Mouse (Mus musculus): ENCODE results near the gene Zc3hav1. TPM values are rescaled to one million over a fixed set of nuclear protein-coding genes. Genes with fewer than 3 reads are reported as not detected.
A peak's percentile ranks its signal among the peaks of the same experiment; 100 is the strongest.
"Not testable (repeated sequence)": the region's sequence is repeated elsewhere in the genome, so short reads cannot be mapped to it uniquely, and the experiment has no call there.

The Zc3hav1 gene
- total RNA-seq (2021): 45.0 and 49.5 TPM in 2 replicates
- long read RNA-seq, experiment 1, full-length matches to known transcripts: 4 of 10 reads
- long read RNA-seq, experiment 1, partial matches to known transcripts: 2 of 10 reads
- long read RNA-seq, experiment 1, other reads (novel, unspliced or antisense): 4 of 10 reads
- long read RNA-seq, experiment 2, full-length matches to known transcripts: 6 of 27 reads
- long read RNA-seq, experiment 2, partial matches to known transcripts: 1 of 27 reads
- long read RNA-seq, experiment 2, other reads (novel, unspliced or antisense): 20 of 27 reads

- peak; percentile 93 for DNase-seq
Measured at GRCm38 (mm10) chr6:38353811-38354722, at the start of gene Zc3hav1. TSS of gene Zc3hav1 (minus strand) at chr6:38354603.

DNA sequence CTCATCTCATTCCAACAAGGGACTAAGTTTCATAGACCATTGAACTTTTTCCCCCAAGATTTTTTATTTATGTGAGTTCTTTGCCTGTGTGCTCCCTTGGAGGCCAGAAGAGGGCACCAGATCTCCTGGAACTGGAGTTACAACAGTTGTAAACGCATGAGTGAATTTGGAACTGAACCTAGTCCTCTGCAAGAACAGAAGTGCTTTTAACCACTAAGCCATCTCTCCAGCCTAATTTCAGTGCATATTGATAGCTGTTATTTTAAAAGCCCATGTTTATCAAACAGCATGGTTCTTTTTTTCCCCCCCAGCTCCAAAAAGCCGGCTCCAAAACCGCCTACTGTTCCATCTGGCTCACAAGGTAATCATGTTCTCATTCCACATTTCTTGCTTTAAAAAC is 35.3 kb upstream of the Zc3hav1 start:
- DNase-seq: peak; percentile 33

DNA sequence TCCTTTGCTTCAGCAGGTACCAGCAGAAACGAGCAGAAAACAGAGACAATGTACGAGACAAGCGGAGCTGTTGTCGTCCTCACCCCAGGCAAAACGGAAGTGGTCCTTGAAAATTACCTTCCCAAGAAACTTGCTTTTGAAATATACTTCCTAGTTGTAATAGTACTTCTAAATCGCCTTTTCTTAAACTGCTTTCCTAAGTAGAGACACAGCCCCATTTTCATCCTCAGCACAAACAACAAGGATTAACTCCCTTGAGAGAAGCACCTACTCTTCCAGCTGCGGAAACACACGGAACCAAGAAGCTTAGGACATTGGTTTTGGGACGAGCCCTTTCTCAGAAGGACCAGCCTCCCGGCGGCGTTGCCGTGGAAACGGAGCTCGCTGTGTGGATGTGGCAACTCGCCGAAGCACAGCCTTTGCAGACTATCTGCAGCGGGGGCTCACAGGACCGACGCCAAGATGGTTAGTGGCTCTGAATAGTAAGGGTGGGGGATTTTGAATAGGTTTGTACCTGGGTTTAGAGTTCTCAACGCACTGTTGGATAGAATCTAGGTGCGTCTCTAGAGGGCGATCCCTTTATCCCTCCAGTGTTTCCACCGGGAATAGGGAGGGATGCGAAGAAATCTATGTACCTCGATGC is 26.8 kb upstream of the Zc3hav1 start, which contains the start of gene Ttc26:
Gene Ttc26 (plus strand): TSS at position 341 of the 643 bp plus-strand sequence.
- DNase-seq: peak; percentile 92

DNA sequence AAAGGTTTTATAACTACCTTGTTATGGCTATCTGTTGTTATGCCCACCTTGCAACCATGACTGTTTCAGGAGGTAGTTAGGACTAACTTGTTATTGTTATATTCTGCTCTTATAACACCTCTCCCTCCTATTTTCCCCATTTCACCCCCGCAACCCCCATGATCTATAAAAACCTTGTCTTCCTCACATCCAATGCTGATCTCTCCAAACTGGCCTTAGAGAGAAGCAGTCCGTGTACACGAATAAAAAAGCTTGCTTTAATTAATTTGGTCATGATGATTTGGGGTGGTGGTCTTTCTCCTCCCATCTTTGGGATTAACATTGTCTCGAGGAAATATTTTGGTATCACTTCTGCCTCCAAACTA is 26.3 kb upstream of the Zc3hav1 start:
- peak; percentile 5 for DNase-seq

DNA sequence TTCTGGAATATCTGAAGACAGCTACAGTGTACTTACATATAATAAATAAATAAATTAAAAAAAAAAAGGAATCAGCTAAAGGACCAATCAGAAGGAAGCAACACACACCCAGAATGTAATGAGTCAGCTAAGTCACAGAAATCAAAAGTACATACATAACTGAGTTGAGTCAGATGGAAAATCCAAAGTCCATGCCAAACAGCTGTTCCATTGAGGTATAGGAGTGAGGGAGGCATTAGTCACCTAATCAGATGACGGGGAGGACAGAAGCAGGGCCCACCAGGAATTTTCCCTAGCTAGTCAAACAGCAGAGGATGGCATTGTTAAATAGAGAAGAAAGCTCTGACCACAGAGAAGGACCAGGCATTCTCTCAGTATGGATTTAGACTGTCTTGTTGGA is 19.9 kb upstream of the Zc3hav1 start:
- no peak for DNase-seq

DNA sequence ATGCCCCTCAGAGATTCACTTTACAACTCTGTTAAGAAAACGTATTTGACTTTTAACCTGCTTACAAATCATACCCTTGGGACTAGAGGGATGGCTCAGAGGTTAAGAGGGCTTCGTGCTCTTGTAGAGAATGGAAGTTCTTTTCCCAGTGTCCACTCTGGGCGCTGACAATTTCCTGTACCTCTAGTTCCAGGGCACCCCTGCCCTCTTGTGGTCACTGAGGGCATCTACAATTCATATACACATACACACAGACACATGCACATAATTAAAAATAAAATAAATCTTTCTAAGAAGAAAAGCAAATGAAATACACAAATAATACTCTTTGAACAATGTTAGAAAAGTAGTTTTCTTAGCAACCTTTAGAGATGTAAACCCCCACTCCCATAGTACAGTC is 15.5 kb upstream of the Zc3hav1 start:
- DNase-seq: no peak

DNA sequence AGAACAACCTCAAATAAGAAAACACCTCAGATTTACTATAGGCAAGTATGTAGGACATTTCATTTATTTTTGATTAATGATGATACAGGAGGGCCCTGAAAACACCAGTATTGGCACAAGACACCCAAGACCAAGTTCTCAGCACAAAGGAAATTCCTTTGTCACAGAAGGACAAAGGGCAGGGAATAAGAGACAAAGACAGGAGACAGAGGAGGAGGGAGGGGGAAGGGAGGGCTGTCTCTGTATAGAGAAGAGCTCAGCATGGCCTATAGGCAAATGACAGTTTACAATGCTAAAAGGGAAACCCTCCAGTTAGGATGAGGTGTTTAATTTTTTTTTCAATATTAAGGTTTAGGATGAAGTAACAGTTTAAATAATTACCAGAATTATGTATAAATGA is 9.7 kb upstream of the Zc3hav1 start:
- DNase-seq: no peak

- no peak for DNase-seq
Measured at GRCm38 (mm10) chr6:38363370-38363769, 9.0 kb upstream of the Zc3hav1 start.

GRCm38 (mm10) chr6:38361937-38362336 is 7.5 kb upstream of the Zc3hav1 start:
- no peak for DNase-seq

DNA sequence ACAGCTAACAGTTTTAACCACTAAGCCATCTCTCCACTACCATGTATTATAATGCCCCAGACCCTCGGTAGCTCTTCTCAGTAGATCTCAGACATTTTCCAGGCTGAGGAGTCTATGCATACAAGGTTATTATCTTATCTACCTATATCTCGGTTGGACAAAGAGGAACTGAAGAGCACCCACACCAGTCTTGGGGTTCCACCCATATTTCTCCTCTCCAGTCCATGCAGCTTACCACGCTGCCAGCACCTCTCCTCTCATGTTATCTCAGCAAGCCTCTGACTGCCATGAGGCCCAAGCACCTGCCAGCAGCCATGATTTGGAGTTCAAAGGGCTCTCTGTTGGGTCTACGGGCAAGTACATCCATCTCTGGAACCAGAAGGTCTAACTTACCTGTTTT is 6.7 kb upstream of the Zc3hav1 start:
- DNase-seq: no peak

- no peak for DNase-seq
Measured at GRCm38 (mm10) chr6:38359736-38360499, 5.5 kb upstream of the Zc3hav1 start.

DNA sequence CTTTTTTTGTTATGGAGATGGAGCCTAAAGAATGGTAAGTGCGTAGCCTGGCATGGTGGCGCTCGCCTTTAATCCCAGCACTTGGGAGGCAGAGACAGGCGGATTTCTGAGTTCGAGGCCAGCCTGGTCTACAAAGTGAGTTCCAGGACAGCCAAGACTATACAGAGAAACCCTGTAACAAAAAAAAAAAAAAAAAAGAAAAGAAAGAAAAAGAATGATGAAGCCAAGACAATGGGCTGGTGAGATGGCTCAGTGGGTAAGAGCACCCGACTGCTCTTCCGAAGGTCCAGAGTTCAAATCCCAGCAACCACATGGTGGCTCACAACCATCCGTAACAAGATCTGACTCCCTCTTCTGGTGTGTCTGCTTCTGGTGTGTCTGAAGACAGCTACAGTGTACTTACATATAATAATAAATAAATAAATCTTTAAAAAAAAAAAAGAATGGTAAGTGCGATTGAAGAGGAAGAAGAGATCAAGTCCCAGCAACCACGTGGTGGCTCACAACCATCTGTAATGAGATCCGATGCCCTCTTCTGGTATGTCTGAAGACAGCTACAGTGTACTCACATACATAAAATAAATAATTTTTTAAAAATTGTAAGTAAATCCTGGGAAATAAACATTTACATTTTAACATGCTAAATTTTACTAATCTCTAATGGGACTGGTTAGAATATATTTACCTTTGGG is 4.8 kb upstream of the Zc3hav1 start:
- not testable (repeated sequence) for DNase-seq

DNA sequence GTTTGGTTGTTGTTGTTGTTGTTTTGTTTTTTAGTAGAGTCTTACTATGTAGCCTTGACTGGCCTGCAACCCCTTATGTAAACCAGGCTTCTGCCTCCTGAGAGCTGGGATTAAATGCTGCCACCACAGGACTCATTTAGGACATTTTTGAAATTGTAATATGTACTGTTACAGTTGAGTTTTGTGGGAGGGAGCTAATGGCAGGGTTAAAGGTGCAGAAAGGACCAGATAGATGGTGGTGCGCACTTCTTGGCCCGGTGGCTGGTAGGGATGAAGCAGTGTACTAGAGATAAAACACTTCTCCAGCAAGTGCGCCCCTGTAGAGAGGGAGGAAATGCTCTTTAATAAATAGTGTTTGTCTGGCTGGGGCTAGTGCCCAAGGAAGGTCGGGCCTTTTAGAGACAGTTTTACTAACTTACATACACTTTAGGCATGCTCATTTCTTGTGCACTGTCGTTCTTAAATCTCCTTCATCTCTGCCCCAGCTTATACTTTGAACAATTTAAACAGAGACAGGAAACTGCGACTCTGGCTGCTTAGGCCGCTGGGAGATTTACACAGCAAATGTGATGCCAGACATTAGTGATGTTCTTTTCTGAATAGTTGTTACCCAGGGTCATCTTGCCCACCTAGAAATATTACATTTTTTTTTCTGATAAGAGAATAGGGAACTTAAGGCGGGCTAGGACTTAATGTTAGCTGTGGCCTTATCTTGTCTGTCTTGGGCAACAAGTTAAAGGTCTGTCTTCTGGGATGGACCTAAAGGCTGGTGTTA is 4.0 kb upstream of the Zc3hav1 start:
- no peak for DNase-seq

DNA sequence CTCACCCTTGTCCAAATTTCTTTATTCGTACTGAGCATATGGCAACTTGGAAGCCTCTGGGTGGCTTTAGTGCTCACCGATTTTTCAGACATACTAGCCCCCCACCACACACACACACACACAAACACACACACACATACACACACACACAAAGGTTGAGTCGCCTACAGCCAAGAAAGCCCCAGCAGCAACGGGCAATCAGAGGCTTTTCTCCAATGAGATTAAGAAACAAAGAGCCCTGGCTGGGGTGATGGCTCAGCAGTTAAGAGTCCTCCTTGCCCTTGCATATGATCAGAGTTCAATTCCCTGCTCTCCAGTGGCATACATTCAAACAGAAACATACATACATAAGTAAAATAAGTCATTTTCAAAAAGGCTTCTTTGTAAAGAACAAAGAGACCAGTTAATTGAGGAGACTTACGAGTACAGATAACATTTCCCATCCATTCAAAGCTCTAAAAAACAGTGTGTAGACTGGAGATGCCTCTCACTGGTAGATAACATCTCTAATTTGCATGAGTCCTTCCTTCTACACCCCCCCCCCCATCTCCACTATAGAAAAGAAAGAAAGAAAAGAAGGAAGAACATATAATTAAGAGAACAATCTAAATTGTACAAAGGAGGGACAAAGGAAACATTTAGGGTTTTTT is 3.3 kb upstream of the Zc3hav1 start:
- DNase-seq: no peak

DNA sequence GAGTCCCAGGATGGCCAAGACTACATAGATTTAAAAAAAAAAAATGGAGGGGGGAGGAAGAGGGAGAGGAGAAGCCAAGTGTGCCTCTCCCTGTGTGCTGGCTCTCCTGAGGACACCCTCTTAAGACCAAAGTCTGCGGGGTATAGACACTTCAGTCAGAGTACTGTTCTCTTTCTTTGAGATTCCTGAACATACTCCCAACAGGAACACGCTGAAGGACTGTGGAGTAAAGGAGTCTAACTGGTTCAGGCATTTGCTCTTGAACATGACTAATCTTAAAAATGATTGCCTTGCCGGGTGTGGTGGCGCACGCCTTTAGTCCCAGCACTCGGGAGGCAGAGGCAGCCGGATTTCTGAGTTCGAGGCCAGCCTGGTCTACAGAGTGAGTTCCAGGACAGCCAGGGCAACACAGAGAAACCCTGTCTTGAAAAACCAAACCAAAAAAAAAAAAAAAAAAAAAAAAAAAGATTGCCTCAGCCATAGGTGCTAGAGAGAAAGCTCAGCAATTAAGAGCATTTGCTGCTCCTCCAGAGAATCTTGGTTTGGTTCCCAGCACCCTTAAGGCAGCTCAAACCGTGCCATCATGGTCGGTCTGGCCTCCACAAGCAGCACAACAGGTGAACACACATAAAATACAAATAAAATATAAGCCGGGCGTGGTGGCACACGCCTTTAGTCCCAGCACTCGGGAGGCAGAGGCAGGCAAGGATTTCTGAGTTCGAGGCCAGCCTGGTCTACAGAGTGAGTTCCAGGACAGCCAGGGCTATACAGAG is 2.4 kb upstream of the Zc3hav1 start:
- DNase-seq: not testable (repeated sequence)

GRCm38 (mm10) chr6:38355862-38356261 is 1.5 kb upstream of the Zc3hav1 start:
- peak; percentile 31 for DNase-seq

- no peak for DNase-seq
Measured at GRCm38 (mm10) chr6:38355354-38355823, 986 bp upstream of the Zc3hav1 start.

GRCm38 (mm10) chr6:38354723-38355353 is 435 bp upstream of the Zc3hav1 start:
- DNase-seq: no peak

DNA sequence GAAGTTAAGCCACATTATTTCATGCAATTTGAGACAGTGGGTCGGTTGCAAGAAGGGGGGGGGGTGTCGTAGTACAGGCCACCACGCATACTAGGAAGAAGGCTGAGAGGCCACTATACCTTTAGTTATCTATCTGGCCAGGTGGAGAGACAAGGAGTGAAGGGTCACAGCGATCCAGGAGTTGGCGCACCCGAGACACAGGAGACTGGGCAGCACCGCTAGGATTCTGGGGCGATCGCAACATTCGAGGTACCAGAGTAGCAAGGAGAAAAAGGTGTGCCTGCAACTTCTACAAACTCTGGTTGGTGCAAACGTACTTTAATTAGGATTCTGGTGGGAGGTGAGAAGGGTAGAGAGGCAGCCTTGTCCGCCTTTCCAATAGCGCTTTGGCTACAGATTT is 1.2 kb downstream of the Zc3hav1 start:
- DNase-seq: no peak

Data from adrenal gland, postnatal 14 days (tissue).